Mouse (Mus musculus) brain, adult 10 weeks (tissue): ENCODE results near the gene Htra2. TPM values are rescaled to one million over a fixed set of nuclear protein-coding genes. Genes with fewer than 3 reads are reported as not detected.

Experiments used
- polyA plus RNA-seq: library from polyadenylated mRNA; stranded (reverse); fragments of 350-450 nt; fragmentation: Illumina TruSeq; extraction: RNeasy Lipid Tissue Mini Kit (QIAGEN cat#74804); gene quantifications from one replicate; pipeline ENCODE4 v1.2.3, GENCODE M21; 2015; ENCODE audit warnings: low read depth, low replicate concordance

The Htra2 gene
- polyA plus RNA-seq = 47.0 TPM

GRCm38 (mm10) chr6:83054871-83055431, at the start of gene Htra2:
Htra2 (minus strand) TSS chr6:83055273.

DNA sequence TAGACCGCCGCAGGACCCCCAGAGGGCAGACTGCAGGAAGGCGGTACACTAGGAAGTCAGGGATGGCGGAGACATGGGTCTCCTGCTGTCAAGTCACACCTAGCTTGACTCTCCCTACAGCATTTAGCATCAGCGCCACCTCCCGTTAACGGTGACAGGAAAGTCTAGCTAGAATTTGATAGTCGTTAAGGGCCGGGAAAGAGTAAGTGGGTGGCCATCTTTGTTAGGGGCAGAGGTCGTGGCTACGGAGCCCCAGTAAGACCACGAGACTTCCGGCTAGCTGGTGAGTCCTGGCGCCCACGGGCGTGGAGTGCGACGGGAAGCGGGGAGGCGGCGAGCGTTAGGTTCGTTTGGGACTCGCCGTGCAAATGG, 46.2 kb upstream of the Htra2 start, which contains the start of the genes Ccdc142 and Gm42688:
Ccdc142 (plus strand) TSS at position 286 of the 372 bp plus-strand sequence.
Gm42688 (plus strand) TSS at position 302 of the 372 bp plus-strand sequence.

GRCm38 (mm10) chr6:83086121-83087035, 31.3 kb upstream of the Htra2 start, which contains the start of gene Lbx2:
Lbx2 (plus strand) TSS chr6:83086367.

DNA sequence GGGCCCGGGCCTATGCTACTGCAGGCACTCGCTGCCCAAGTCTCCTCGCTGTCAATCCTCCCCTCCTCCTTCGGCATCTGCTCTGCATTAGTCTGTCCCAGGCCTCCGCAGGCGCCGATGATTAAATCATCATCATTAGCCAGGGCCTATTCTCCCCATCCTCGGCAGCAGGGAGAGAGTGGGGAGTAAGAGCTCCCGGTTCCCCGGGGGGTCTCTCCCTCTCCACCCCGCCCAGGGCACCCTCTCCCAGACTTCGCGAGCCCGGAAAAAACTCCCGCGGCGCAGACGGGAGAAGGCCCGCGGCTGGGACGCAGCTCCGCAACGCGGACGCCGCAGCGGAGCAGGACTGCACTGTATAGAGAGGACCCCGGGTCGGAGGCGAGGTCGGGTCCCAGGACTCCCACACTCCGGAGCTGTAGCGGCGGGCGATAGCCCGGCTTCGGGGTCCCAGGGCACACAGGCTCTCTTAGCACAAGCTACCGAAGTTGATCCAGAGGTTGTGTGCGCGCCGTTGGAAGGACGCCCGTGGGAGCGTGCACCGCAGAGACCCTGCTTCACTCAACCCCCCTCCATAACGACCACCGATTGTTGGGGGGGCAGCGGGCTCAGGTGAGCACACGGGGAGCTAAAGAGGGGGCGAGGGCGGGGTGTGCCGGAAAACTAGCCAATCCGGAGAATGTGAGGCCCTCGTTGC, 22.7 kb upstream of the Htra2 start, which contains the start of gene Pcgf1:
Pcgf1 (plus strand) TSS at position 240 of the 694 bp plus-strand sequence.

DNA sequence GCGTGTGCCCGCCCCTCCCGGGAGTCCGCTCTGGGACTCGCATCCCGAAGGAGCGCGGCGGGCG, 15.0 kb upstream of the Htra2 start, which contains the start of gene Tlx2:
Tlx2 (minus strand) TSS at position 47 of the 64 bp plus-strand sequence.

DNA sequence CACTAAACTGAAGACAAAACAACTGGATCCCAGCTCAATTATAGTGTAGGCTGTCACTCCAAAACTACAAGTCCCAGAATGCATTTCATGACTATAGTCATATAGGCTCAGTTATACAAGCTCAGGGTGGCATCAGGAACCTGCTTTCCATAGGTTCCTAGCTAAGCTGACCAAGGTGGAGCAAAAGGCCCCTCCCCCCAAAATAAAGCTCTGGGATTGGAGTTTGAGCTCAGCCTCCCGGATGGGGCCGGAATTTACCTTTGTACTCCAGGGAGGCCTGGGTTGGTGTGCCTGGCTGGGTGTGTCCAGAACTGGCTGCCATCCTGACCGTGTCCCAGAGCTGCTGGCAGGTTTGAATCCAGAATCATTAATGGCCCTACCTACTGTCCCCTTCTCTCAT, 2.7 kb upstream of the Htra2 start, which contains the start of gene Dqx1:
Dqx1 (plus strand) TSS at position 55 of the 400 bp plus-strand sequence.

DNA sequence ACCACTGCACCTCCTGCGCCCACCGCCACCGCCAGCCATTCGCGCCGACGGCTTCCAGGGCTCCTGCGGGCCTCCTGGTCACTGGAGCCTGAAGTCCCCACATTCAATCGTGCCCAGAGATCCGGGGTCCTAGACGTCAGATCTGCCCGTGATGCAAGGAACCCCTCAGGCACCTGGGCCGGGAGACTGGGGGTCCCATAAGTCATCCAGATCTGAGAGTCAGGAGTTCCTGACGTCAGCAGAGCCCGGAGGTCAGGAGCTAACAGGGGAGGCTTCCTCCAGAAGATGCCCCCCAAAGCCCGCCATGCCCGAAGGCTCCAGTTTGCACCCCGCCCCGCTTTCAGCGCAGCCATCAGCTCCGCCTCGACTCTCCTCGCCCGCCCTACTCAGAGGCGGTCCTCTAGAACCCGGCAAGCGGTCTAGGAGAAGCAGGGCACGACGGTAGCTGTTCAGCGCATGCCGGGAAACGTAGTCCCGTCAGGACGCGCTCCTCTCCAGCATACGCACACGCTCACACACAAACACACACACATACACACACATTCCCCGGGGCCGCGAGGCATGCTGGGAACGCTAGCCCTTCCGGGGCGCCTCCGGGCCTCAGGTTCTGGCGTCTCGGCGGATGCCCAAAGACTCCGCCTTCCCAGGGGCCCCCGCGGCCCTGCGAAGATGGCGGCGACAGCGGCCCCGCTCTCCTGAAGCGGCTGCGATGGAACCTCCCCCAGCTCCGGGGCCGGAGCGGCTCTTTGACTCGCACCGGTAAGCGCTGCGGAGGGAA, 810 bp downstream of the Htra2 start, which contains the start of gene Aup1:
Aup1 (plus strand) TSS at position 448 of the 778 bp plus-strand sequence.

GRCm38 (mm10) chr6:83033249-83034185, 21.6 kb downstream of the Htra2 start, which contains the start of the genes Dok1 and Loxl3:
Dok1 (minus strand) TSS chr6:83033471.
Loxl3 (plus strand) TSS chr6:83034173.

Other genes starting within 250 kb of the Htra2 start
- gene Sema4f, start 115.5 kb downstream of the Htra2 start, polyA plus RNA-seq = 24.2 TPM
- not detected for gene M1ap, start 108.4 kb downstream of the Htra2 start, polyA plus RNA-seq
- 1.1 TPM for gene Dok1, start 21.8 kb downstream of the Htra2 start, polyA plus RNA-seq
- 3.7 TPM for gene Loxl3, start 21.1 kb downstream of the Htra2 start, polyA plus RNA-seq
- 130 TPM for gene Aup1, start 752 bp downstream of the Htra2 start, polyA plus RNA-seq
- 0.34 TPM for gene Dqx1, start 2.6 kb upstream of the Htra2 start, polyA plus RNA-seq
- gene Tlx2, start 15.0 kb upstream of the Htra2 start, polyA plus RNA-seq = not detected
- gene Pcgf1, start 22.6 kb upstream of the Htra2 start, polyA plus RNA-seq = 39.5 TPM
- gene Lbx2, start 31.1 kb upstream of the Htra2 start, polyA plus RNA-seq = not detected
- gene Ccdc142, start 46.3 kb upstream of the Htra2 start, polyA plus RNA-seq = 1.9 TPM
- gene Gm42688, start 46.3 kb upstream of the Htra2 start, polyA plus RNA-seq = 4.3 TPM
- 109 TPM for gene Mrpl53, start 53.8 kb upstream of the Htra2 start, polyA plus RNA-seq
- 21.4 TPM for gene Mogs, start 60.2 kb upstream of the Htra2 start, polyA plus RNA-seq
- gene Wbp1, start 66.3 kb upstream of the Htra2 start, polyA plus RNA-seq = 53.1 TPM
- gene Ino80b, start 70.2 kb upstream of the Htra2 start, polyA plus RNA-seq = 16.5 TPM
- 108 TPM for gene Rtkn, start 80.2 kb upstream of the Htra2 start, polyA plus RNA-seq
- gene Wdr54, start 101.1 kb upstream of the Htra2 start, polyA plus RNA-seq = 30.7 TPM
- gene 1700003E16Rik, start 101.1 kb upstream of the Htra2 start, polyA plus RNA-seq = 25.7 TPM
- 208 TPM for gene Dctn1, start 110.6 kb upstream of the Htra2 start, polyA plus RNA-seq
- 1.6 TPM for gene Slc4a5, start 164.6 kb upstream of the Htra2 start, polyA plus RNA-seq